Comparison of ENCODE assay signal across 30 mouse cellular contexts in genomic region chr2:178830313-178830712, GRCm38 (mm10).
DNase-seq lines count a peak whose midpoint lies in the region; ATAC-seq and TF ChIP-seq lines count a peak whose summit lies in the region.
"Had no signal": no experiment of that assay in that cellular context is flagged by ENCODE, and none has a peak within 500 bp of the region (broad histone marks: within the 10 kb centered on the region; RNA-seq: fewer than 3 reads in every experiment).

No protein-coding gene starts in this region.

- no peaks in the 10 kb centered on the region for H3K9me3 ChIP-seq in heart, postnatal 0 days (replicated peaks; ENCODE audit: control insufficient read depth, low read length)
- H3K9me3 ChIP-seq in hindbrain, postnatal 0 days (ENCODE audit: low read length) = peaks cover 3% of the 10 kb centered on the region; the same call in 1 of the 2 replicates
- no peaks in the 10 kb centered on the region for H3K9me3 ChIP-seq in hindbrain, embryonic 14.5 days (ENCODE audit: control insufficient read depth, low read length)
- H3K9me3 ChIP-seq: embryonic facial prominence, embryonic 10.5 days; forebrain, embryonic 10.5 days; heart, embryonic 15.5 days; hindbrain, embryonic 15.5 days had no signal

- H3K9ac ChIP-seq in heart, postnatal 0 days (replicated peaks; ENCODE audit: low read depth, low read length) = no peak overlapping the region
- no peak overlapping the region for H3K9ac ChIP-seq in hindbrain, postnatal 0 days (replicated peaks; ENCODE audit: low read length)
- no peak overlapping the region for H3K9ac ChIP-seq in hindbrain, embryonic 14.5 days
- H3K9ac ChIP-seq: embryonic facial prominence, embryonic 13.5 days; heart, embryonic 12.5 days; heart, embryonic 15.5 days; hindbrain, embryonic 15.5 days had no signal

- H3K4me2 ChIP-seq in heart, postnatal 0 days (ENCODE audit: low read depth, low read length) = no peak overlapping the region
- no peak overlapping the region for H3K4me2 ChIP-seq in hindbrain, postnatal 0 days (ENCODE audit: low read depth, low read length)
- no peak overlapping the region for H3K4me2 ChIP-seq in hindbrain, embryonic 14.5 days (replicated peaks)
- H3K4me2 ChIP-seq: embryonic facial prominence, embryonic 13.5 days; heart, embryonic 12.5 days; heart, embryonic 15.5 days; hindbrain, embryonic 15.5 days had no signal

- peak; percentile 52 for ATAC-seq in heart, postnatal 0 days (ENCODE audit: insufficient read depth, low read depth)
- peak; percentile 53; the same call in 1 of the 2 replicates for ATAC-seq in hindbrain, postnatal 0 days
- ATAC-seq in hindbrain, embryonic 14.5 days (ENCODE audit: low FRiP score) = no peak
- ATAC-seq: activated CD4-positive, CD25-positive, alpha-beta regulatory T cell, adult 4 months; forebrain, embryonic 16.5 days; inflammation-experienced regulatory T-cells, adult 6 months; intestine, embryonic 16.5 days had no signal

- H3K27me3 ChIP-seq in cerebellum, adult 2 months (ENCODE audit: control insufficient read depth, insufficient read depth, low read length) = no peaks in the 10 kb centered on the region
- H3K27me3 ChIP-seq in heart, postnatal 0 days (ENCODE audit: control insufficient read depth, insufficient read depth, low read length) = no peaks in the 10 kb centered on the region
- no peaks in the 10 kb centered on the region for H3K27me3 ChIP-seq in hindbrain, postnatal 0 days (ENCODE audit: insufficient read depth, low read length)
- no peaks in the 10 kb centered on the region for H3K27me3 ChIP-seq in hindbrain, embryonic 14.5 days (ENCODE audit: control insufficient read depth, insufficient read depth, low read length)
- H3K27me3 ChIP-seq: embryonic facial prominence, embryonic 13.5 days; heart, embryonic 12.5 days; heart, embryonic 15.5 days; hindbrain, embryonic 15.5 days had no signal

- H3K27ac ChIP-seq in cerebellum, adult 2 months (ENCODE audit: insufficient read depth, low read length) = 0 out of 2 replicates have a peak overlapping the region, but pooled peaks have one; percentile 13
- H3K27ac ChIP-seq in heart, postnatal 0 days (ENCODE audit: low read depth) = no peak overlapping the region
- H3K27ac ChIP-seq in hindbrain, postnatal 0 days = no peak overlapping the region
- no peak overlapping the region for H3K27ac ChIP-seq in hindbrain, embryonic 14.5 days
- H3K27ac ChIP-seq: embryonic facial prominence, embryonic 10.5 days; embryonic facial prominence, embryonic 13.5 days; forebrain, embryonic 10.5 days; gastrocnemius, adult 2 months; heart, embryonic 15.5 days; hindbrain, embryonic 15.5 days had no signal

- no peak for TF ChIP-seq POLR2A in cerebellum, adult 2 months (IDR thresholded peaks at IDR 0.05; ENCODE audit: borderline replicate concordance, insufficient read depth, low read length)

- no peak for DNase-seq in cerebellum, adult 2 months
- DNase-seq in cerebellum, adult 8-10 months = no peak
- no peak for DNase-seq in heart, postnatal 0 days (ENCODE audit: low spot score)
- DNase-seq in heart, adult 18-20 months = no peak
- DNase-seq in hindbrain, postnatal 0 days (ENCODE audit: low spot score) = no peak
- DNase-seq in hindbrain, embryonic 14.5 days (ENCODE audit: low spot score) = no peak
- peak; percentile 22 for DNase-seq in brain, adult 2 months (ENCODE audit: low read depth, low spot score)
- DNase-seq: adrenal gland, adult 8-10 months; adrenal gland, postnatal 25 days; cerebellum, adult 18-20 months; cerebellum, postnatal 10 days; cerebellum, postnatal 36 days; embryo, embryonic 11 days; gastrocnemius, adult 2 months; gastrocnemius, postnatal 14 days; heart, adult 11 months; heart, postnatal 14 days; heart, postnatal 4 days; kidney, adult 18-20 months had no signal

- no peak for TF ChIP-seq CTCF in cerebellum, adult 2 months (IDR thresholded peaks at IDR 0.05; ENCODE audit: borderline replicate concordance, insufficient read depth, low read depth, low read length)
- TF ChIP-seq CTCF in heart, postnatal 0 days (IDR thresholded peaks at IDR 0.05; ENCODE audit: low read depth) = no peak
- no peak for TF ChIP-seq CTCF in hindbrain, postnatal 0 days (IDR thresholded peaks at IDR 0.05; ENCODE audit: low read depth)

- no peaks in the 10 kb centered on the region for H3K36me3 ChIP-seq in heart, postnatal 0 days (replicated peaks; ENCODE audit: control insufficient read depth, insufficient read depth, low read length)
- no peaks in the 10 kb centered on the region for H3K36me3 ChIP-seq in hindbrain, postnatal 0 days (ENCODE audit: insufficient read depth, low read length)
- no peaks in the 10 kb centered on the region for H3K36me3 ChIP-seq in hindbrain, embryonic 14.5 days (replicated peaks; ENCODE audit: control insufficient read depth, insufficient read depth)
- H3K36me3 ChIP-seq: embryonic facial prominence, embryonic 10.5 days; embryonic facial prominence, embryonic 13.5 days; forebrain, embryonic 10.5 days; heart, embryonic 12.5 days; heart, embryonic 15.5 days; hindbrain, embryonic 15.5 days had no signal

- no peaks in the 10 kb centered on the region; the same call in 1 of the 2 replicates for H3K4me1 ChIP-seq in cerebellum, adult 2 months (ENCODE audit: control insufficient read depth, insufficient read depth, low read length)
- peaks cover 13% of the 10 kb centered on the region; the same call in 1 of the 2 replicates for H3K4me1 ChIP-seq in heart, postnatal 0 days (ENCODE audit: control insufficient read depth, insufficient read depth)
- H3K4me1 ChIP-seq in hindbrain, postnatal 0 days (ENCODE audit: insufficient read depth, low read length) = no peaks in the 10 kb centered on the region
- no peaks in the 10 kb centered on the region for H3K4me1 ChIP-seq in hindbrain, embryonic 14.5 days (replicated peaks; ENCODE audit: control insufficient read depth, insufficient read depth, low read length)
- H3K4me1 ChIP-seq: embryonic facial prominence, embryonic 13.5 days; hindbrain, embryonic 15.5 days had no signal

- no peak overlapping the region for H3K4me3 ChIP-seq in cerebellum, adult 2 months (replicated peaks; ENCODE audit: insufficient read depth, low read depth, low read length)
- no peak overlapping the region for H3K4me3 ChIP-seq in heart, postnatal 0 days (ENCODE audit: low read depth, low read length)
- H3K4me3 ChIP-seq in hindbrain, postnatal 0 days (ENCODE audit: low read length) = no peak overlapping the region
- no peak overlapping the region for H3K4me3 ChIP-seq in hindbrain, embryonic 14.5 days (replicated peaks; ENCODE audit: low read length)
- H3K4me3 ChIP-seq: embryonic facial prominence, embryonic 10.5 days; embryonic facial prominence, embryonic 13.5 days; erythroblast, embryonic 14.5 days; forebrain, embryonic 10.5 days; gastrocnemius, adult 2 months; heart, embryonic 12.5 days; heart, embryonic 15.5 days; hindbrain, embryonic 15.5 days had no signal

- WGBS in cerebellum, adult 2 months = 77% methylated on average over 3 of the region's 3 CpGs
- 69% methylated on average over 3 of the region's 3 CpGs for whole genome bisulfite sequencing in heart, postnatal 0 days
- WGBS in hindbrain, postnatal 0 days = 69% methylated on average over 3 of the region's 3 CpGs
- 77% methylated on average over 3 of the region's 3 CpGs for WGBS in hindbrain, embryonic 14.5 days

- no peak for TF ChIP-seq EP300 in heart, postnatal 0 days (IDR thresholded peaks at IDR 0.05; ENCODE audit: low read depth)
